Comparison of ENCODE assay signal across 21 mouse cellular contexts in genomic region chr10:7135751-7136150, GRCm38 (mm10).
A peak's percentile ranks its signal among the peaks of the same experiment; 100 is the strongest.
DNase-seq lines count a peak whose midpoint lies in the region; ATAC-seq and TF ChIP-seq lines count a peak whose summit lies in the region.
"Had no signal": no experiment of that assay in that cellular context is flagged by ENCODE, and none has a peak within 500 bp of the region (broad histone marks: within the 10 kb centered on the region; RNA-seq: fewer than 3 reads in every experiment).

No protein-coding gene starts in this region.

- H3K27me3 ChIP-seq in heart, embryonic 16.5 days (ENCODE audit: control insufficient read depth, insufficient read depth, low read length) = no peaks in the 10 kb centered on the region
- no peaks in the 10 kb centered on the region for H3K27me3 ChIP-seq in heart, adult 2 months (ENCODE audit: control insufficient read depth, insufficient read depth, low read length)
- H3K27me3 ChIP-seq in lung, embryonic 16.5 days (ENCODE audit: control insufficient read depth, insufficient read depth, low read depth, low read length) = no peaks in the 10 kb centered on the region
- H3K27me3 ChIP-seq in stomach, postnatal 0 days (ENCODE audit: control insufficient read depth, insufficient read depth, low read length) = no peaks in the 10 kb centered on the region
- no peaks in the 10 kb centered on the region for H3K27me3 ChIP-seq in hindbrain, embryonic 14.5 days (ENCODE audit: control insufficient read depth, insufficient read depth, low read length)
- H3K27me3 ChIP-seq: CH12.LX; embryonic facial prominence, embryonic 12.5 days; forebrain, embryonic 12.5 days; hindbrain, embryonic 15.5 days had no signal

- intact Hi-C loops in heart, adult 2 months (cut with DNase I) = no loop called here

- DNase-seq in heart, adult 2 months = no peak
- DNase-seq in lung, adult 2 months = no peak
- peak; percentile 35 for DNase-seq in adipocyte (ENCODE audit: low spot score)
- no peak for DNase-seq in stomach, postnatal 0 days (ENCODE audit: low spot score)
- no peak for DNase-seq in hindbrain, embryonic 14.5 days (ENCODE audit: low spot score)
- DNase-seq: adrenal gland, postnatal 10 days; cerebellum, adult 11 months; cerebellum, adult 8-10 months; cerebellum, postnatal 14 days; heart, adult 18-20 months; heart, postnatal 14 days had no signal

- H3K36me3 ChIP-seq in heart, embryonic 16.5 days (ENCODE audit: control insufficient read depth, insufficient read depth) = peaks cover 13% of the 10 kb centered on the region
- peaks cover 4% of the 10 kb centered on the region for H3K36me3 ChIP-seq in heart, adult 2 months (ENCODE audit: control insufficient read depth, insufficient read depth, low read length)
- peaks cover 12% of the 10 kb centered on the region for H3K36me3 ChIP-seq in lung, embryonic 16.5 days (ENCODE audit: control insufficient read depth, insufficient read depth, low read length)
- peaks cover 5% of the 10 kb centered on the region for H3K36me3 ChIP-seq in stomach, postnatal 0 days (ENCODE audit: control insufficient read depth, insufficient read depth, low read length)
- H3K36me3 ChIP-seq in hindbrain, embryonic 14.5 days (replicated peaks; ENCODE audit: control insufficient read depth, insufficient read depth) = 0 out of 2 replicates have a peak, but pooled peaks cover 6% of the 10 kb centered on the region
- H3K36me3 ChIP-seq: hindbrain, embryonic 15.5 days had no signal

- H3K9ac ChIP-seq in heart, embryonic 16.5 days (ENCODE audit: low read length) = no peak overlapping the region
- H3K9ac ChIP-seq in heart, adult 2 months (ENCODE audit: low read depth, low read length) = no peak overlapping the region
- no peak overlapping the region for H3K9ac ChIP-seq in lung, embryonic 16.5 days (ENCODE audit: low read length)
- no peak overlapping the region for H3K9ac ChIP-seq in stomach, postnatal 0 days (ENCODE audit: low read length)
- no peak overlapping the region for H3K9ac ChIP-seq in hindbrain, embryonic 14.5 days
- H3K9ac ChIP-seq: embryonic facial prominence, embryonic 12.5 days; forebrain, embryonic 12.5 days; hindbrain, embryonic 15.5 days had no signal

- H3K27ac ChIP-seq in heart, embryonic 16.5 days (ENCODE audit: low read length) = peak overlapping the region; percentile 26; the same call in 1 of the 2 replicates
- no peak overlapping the region for H3K27ac ChIP-seq in heart, adult 2 months
- H3K27ac ChIP-seq in lung, embryonic 16.5 days (ENCODE audit: low read length) = peak overlapping the region; percentile 57
- peak overlapping the region; percentile 61 for H3K27ac ChIP-seq in stomach, postnatal 0 days (replicated peaks)
- H3K27ac ChIP-seq in hindbrain, embryonic 14.5 days = no peak overlapping the region
- H3K27ac ChIP-seq: embryonic facial prominence, embryonic 12.5 days; forebrain, embryonic 12.5 days; hindbrain, embryonic 10.5 days; hindbrain, embryonic 15.5 days had no signal

- peaks cover 5% of the 10 kb centered on the region for H3K4me1 ChIP-seq in heart, embryonic 16.5 days (ENCODE audit: control insufficient read depth, insufficient read depth, low read length)
- peaks cover 6% of the 10 kb centered on the region for H3K4me1 ChIP-seq in heart, adult 2 months (ENCODE audit: control insufficient read depth, insufficient read depth, low read length)
- peaks cover 11% of the 10 kb centered on the region; the same call in 1 of the 2 replicates for H3K4me1 ChIP-seq in lung, embryonic 16.5 days (replicated peaks; ENCODE audit: control insufficient read depth, insufficient read depth, low read length)
- peaks cover 2% of the 10 kb centered on the region; the same call in 1 of the 2 replicates for H3K4me1 ChIP-seq in lung, adult 2 months (ENCODE audit: control insufficient read depth, insufficient read depth, low read length)
- H3K4me1 ChIP-seq in stomach, postnatal 0 days (replicated peaks; ENCODE audit: control insufficient read depth, insufficient read depth) = no peaks in the 10 kb centered on the region
- H3K4me1 ChIP-seq in hindbrain, embryonic 14.5 days (replicated peaks; ENCODE audit: control insufficient read depth, insufficient read depth, low read length) = 0 out of 2 replicates have a peak, but pooled peaks cover 7% of the 10 kb centered on the region
- H3K4me1 ChIP-seq: embryonic facial prominence, embryonic 12.5 days; forebrain, embryonic 12.5 days; hindbrain, embryonic 10.5 days; hindbrain, embryonic 15.5 days had no signal

- TF ChIP-seq POLR2A in heart, adult 2 months (IDR thresholded peaks at IDR 0.05; ENCODE audit: insufficient read depth, low read depth, low read length) = no peak
- no peak for TF ChIP-seq POLR2A in lung, adult 2 months (IDR thresholded peaks at IDR 0.05; ENCODE audit: borderline replicate concordance, extremely low read depth, low read depth, low read length)

- TF ChIP-seq CTCF in heart, adult 2 months (IDR thresholded peaks at IDR 0.05) = no peak
- no peak for TF ChIP-seq CTCF in lung, adult 2 months (IDR thresholded peaks at IDR 0.05; ENCODE audit: insufficient read depth, low read length)
- TF ChIP-seq CTCF in stomach, postnatal 0 days (IDR thresholded peaks at IDR 0.05; ENCODE audit: low read depth) = no peak

- no peak for TF ChIP-seq EP300 in heart, adult 2 months (IDR thresholded peaks at IDR 0.05; ENCODE audit: insufficient read depth, low read depth, low read length)
- TF ChIP-seq EP300 in stomach, postnatal 0 days (optimal IDR thresholded peaks at IDR 0.05) = no peak

- no peak overlapping the region for H3K4me3 ChIP-seq in heart, embryonic 16.5 days (ENCODE audit: low read length)
- H3K4me3 ChIP-seq in heart, adult 2 months = no peak overlapping the region
- no peak overlapping the region for H3K4me3 ChIP-seq in lung, embryonic 16.5 days (ENCODE audit: low read length)
- H3K4me3 ChIP-seq in lung, adult 2 months (replicated peaks; ENCODE audit: extremely low read depth, low read depth, low read length) = no peak overlapping the region
- H3K4me3 ChIP-seq in stomach, postnatal 0 days (ENCODE audit: low read depth, low read length) = no peak overlapping the region
- no peak overlapping the region for H3K4me3 ChIP-seq in hindbrain, embryonic 14.5 days (replicated peaks; ENCODE audit: low read length)
- H3K4me3 ChIP-seq: embryonic facial prominence, embryonic 12.5 days; forebrain, embryonic 12.5 days; hindbrain, embryonic 10.5 days; hindbrain, embryonic 15.5 days had no signal

- 77% methylated on average over 2 of the region's 2 CpGs for WGBS in heart, embryonic 16.5 days
- 63% methylated on average over 2 of the region's 2 CpGs for WGBS in heart, adult 2 months
- WGBS in lung, embryonic 16.5 days = 56% methylated on average over 2 of the region's 2 CpGs
- WGBS in lung, adult 2 months = 73% methylated on average over 2 of the region's 2 CpGs
- 49% methylated on average over 2 of the region's 2 CpGs for WGBS in stomach, postnatal 0 days
- WGBS in hindbrain, embryonic 14.5 days = 91% methylated on average over 2 of the region's 2 CpGs

- H3K9me3 ChIP-seq in heart, embryonic 16.5 days (replicated peaks; ENCODE audit: control insufficient read depth, low read length) = no peaks in the 10 kb centered on the region
- no peaks in the 10 kb centered on the region for H3K9me3 ChIP-seq in lung, embryonic 16.5 days (ENCODE audit: control insufficient read depth, low read length)
- H3K9me3 ChIP-seq in stomach, postnatal 0 days (ENCODE audit: control insufficient read depth, low read length) = no peaks in the 10 kb centered on the region
- no peaks in the 10 kb centered on the region for H3K9me3 ChIP-seq in hindbrain, embryonic 14.5 days (ENCODE audit: control insufficient read depth, low read length)
- H3K9me3 ChIP-seq: embryonic facial prominence, embryonic 12.5 days; forebrain, embryonic 12.5 days; hindbrain, embryonic 10.5 days; hindbrain, embryonic 15.5 days had no signal

- ATAC-seq in heart, embryonic 16.5 days (replicated peaks; ENCODE audit: extremely low read depth, insufficient read depth, low FRiP score) = no peak
- peak; percentile 49; the same call in 1 of the 2 replicates for ATAC-seq in lung, embryonic 16.5 days (ENCODE audit: low read depth)
- ATAC-seq in stomach, postnatal 0 days (ENCODE audit: low FRiP score, low TSS enrichment) = no peak
- no peak for ATAC-seq in hindbrain, embryonic 14.5 days (ENCODE audit: low FRiP score)
- ATAC-seq: forebrain, embryonic 16.5 days; intestine, embryonic 16.5 days had no signal

- H3K79me2 ChIP-seq in heart, adult 2 months (replicated peaks; ENCODE audit: control insufficient read depth, insufficient read depth, low read length) = no peaks in the 10 kb centered on the region

- H3K4me2 ChIP-seq in heart, embryonic 16.5 days (ENCODE audit: low read depth, low read length) = no peak overlapping the region
- H3K4me2 ChIP-seq in lung, embryonic 16.5 days (ENCODE audit: low read depth, low read length) = no peak overlapping the region
- no peak overlapping the region for H3K4me2 ChIP-seq in stomach, postnatal 0 days (replicated peaks; ENCODE audit: low read depth)
- H3K4me2 ChIP-seq in hindbrain, embryonic 14.5 days (replicated peaks) = no peak overlapping the region
- H3K4me2 ChIP-seq: embryonic facial prominence, embryonic 12.5 days; forebrain, embryonic 12.5 days; heart, embryonic 11.5 days; hindbrain, embryonic 15.5 days had no signal

Comparison
In these comparisons a context has a peak if more than half of its experiments do, and no peak if none do; other contexts are left out.
1. H3K27ac ChIP-seq: peak in heart, embryonic 16.5 days (single experiment), lung, embryonic 16.5 days (single experiment) and stomach, postnatal 0 days (single experiment); none in heart, adult 2 months (single experiment) and hindbrain, embryonic 14.5 days (single experiment).